Comparison of ENCODE assay signal across 17 mouse cellular contexts in genomic region chr17:79144913-79145625, GRCm38 (mm10).
"Had no signal": no experiment of that assay in that cellular context is flagged by ENCODE, and none has a peak within 500 bp of the region (broad histone marks: within the 10 kb centered on the region; RNA-seq: fewer than 3 reads in every experiment).

No protein-coding gene starts in this region.

- H3K36me3 ChIP-seq: midbrain, embryonic 12.5 days; midbrain, embryonic 15.5 days had no signal

- H3K27me3 ChIP-seq: midbrain, embryonic 12.5 days; midbrain, embryonic 15.5 days had no signal

- H3K9me3 ChIP-seq: midbrain, embryonic 12.5 days; midbrain, embryonic 15.5 days had no signal

- H3K4me1 ChIP-seq: midbrain, embryonic 12.5 days; midbrain, embryonic 15.5 days had no signal

- H3K4me3 ChIP-seq: midbrain, embryonic 12.5 days; midbrain, embryonic 15.5 days had no signal

- H3K4me2 ChIP-seq: liver, embryonic 11.5 days; lung, embryonic 14.5 days; midbrain, embryonic 12.5 days; midbrain, embryonic 15.5 days had no signal

- ATAC-seq: liver, postnatal 0 days; lung, postnatal 0 days; midbrain, embryonic 15.5 days had no signal

- H3K9ac ChIP-seq: liver, embryonic 14.5 days; liver, postnatal 0 days; lung, embryonic 14.5 days; midbrain, embryonic 12.5 days; midbrain, embryonic 15.5 days had no signal

- DNase-seq: kidney, adult 18-20 months; kidney, adult 9 months; kidney, postnatal 14 days; kidney, postnatal 4 days; left cerebral cortex, postnatal 4 days; liver, postnatal 0 days; lung, embryonic 14.5 days; thymus, adult 2 months; thymus, postnatal 14 days; thymus, postnatal 4 days had no signal

- H3K27ac ChIP-seq: liver, embryonic 14.5 days; macrophage; midbrain, embryonic 12.5 days; midbrain, embryonic 15.5 days; stomach, postnatal 0 days had no signal
